Mouse (Mus musculus): ENCODE measurements around the gene Maml2.

DNA sequence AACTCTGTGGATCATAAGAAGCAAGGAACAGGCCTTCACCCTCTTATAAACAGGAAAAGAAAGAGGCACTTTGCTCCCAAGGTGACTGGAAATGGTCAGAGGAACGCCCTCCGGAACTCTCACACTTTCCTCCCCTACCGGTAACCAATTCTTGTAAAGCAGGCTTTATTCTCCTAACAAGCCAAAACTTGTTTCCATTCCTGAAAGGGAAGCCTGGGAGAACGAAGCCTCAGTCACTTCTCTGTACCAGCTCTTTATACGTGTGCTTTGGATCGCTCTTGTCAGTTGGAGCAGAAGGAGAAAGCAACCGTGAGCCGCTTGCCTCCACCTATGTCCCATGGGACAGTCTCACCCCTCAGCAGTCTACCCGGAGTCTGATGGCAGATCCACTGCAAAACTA, 262.9 kb downstream of the Maml2 start:
- TF ChIP-seq CTCF (IDR thresholded peaks at IDR 0.05; ENCODE audit: control insufficient read depth, insufficient read depth, insufficient read length) (no peak), FOSL1 (IDR thresholded peaks at IDR 0.05; ENCODE audit: insufficient read depth, low read length, poor library complexity, severe bottlenecking) (no peak), USF1 (IDR thresholded peaks at IDR 0.05; ENCODE audit: low read depth) (no peak), MAX (IDR thresholded peaks at IDR 0.05) (no peak), MYOD1 (IDR thresholded peaks at IDR 0.05; ENCODE audit: control insufficient read depth, insufficient read length, low read depth) (no peak), MYOG (IDR thresholded peaks at IDR 0.05; ENCODE audit: control insufficient read depth, extremely low read depth, insufficient read length) (no peak), CEBPB (IDR thresholded peaks at IDR 0.05; ENCODE audit: low read depth) (no peak)

Data from C2C12 (cell line).